Mouse (Mus musculus): ENCODE measurements around the gene Zfr.
"Not testable (repeated sequence)": the region's sequence is repeated elsewhere in the genome, so short reads cannot be mapped to it uniquely, and the experiment has no call there.

DNA sequence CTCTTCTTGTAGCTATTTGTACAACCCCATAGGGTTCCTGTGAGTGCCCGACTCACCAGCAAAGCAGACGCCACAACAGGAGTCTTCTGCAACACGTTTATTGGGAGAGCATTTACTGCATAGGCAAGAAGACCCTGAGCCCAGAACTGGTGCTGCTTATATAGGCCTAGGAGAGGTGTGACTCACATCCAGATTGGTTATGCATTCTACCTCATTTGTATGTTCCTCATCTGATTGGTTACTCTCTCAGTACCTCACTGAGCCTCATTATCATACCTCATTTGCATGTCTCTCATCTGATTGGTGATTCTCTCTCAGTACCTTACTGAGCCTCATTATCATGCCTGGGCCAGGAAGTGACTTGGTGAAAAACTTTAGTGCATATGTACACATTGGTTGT, 8.7 kb upstream of the Zfr start:
- TF ChIP-seq POLR2A (IDR thresholded peaks at IDR 0.05; ENCODE audit: insufficient read length, low read depth); USF1 (IDR thresholded peaks at IDR 0.05; ENCODE audit: low read depth); TCF3 (IDR thresholded peaks at IDR 0.05; ENCODE audit: insufficient read length, low read depth); MAX (IDR thresholded peaks at IDR 0.05; ENCODE audit: low read depth); E2F4 (IDR thresholded peaks at IDR 0.05; ENCODE audit: insufficient read depth); POLR2AphosphoS2 (IDR thresholded peaks at IDR 0.05; ENCODE audit: insufficient read length, low read depth); MYOD1 (IDR thresholded peaks at IDR 0.05; ENCODE audit: control insufficient read depth in 1 of 3, insufficient read length in 2 of 3, low read depth in 2 of 3); TCF12 (IDR thresholded peaks at IDR 0.05; ENCODE audit: insufficient read depth, poor library complexity, severe bottlenecking): not testable (repeated sequence)
